Mouse (Mus musculus) embryonic stem cell, embryonic (primary cell): Measurements from ENCODE around the gene Zc3h10.

Experiments
- CTCF ChIA-PET, 4 experiments: fragments of 300-600 bp in 2 of 4; fragments of 350-600 bp in 2 of 4; sonication (Branson Sonifier 250); formaldehyde crosslinking; loops; one replicate each; lab custom pipeline; 2022; ENCODE audit warnings: inconsistent platforms in 2 of 4; lab: Charles Lee
- POLR2A ChIA-PET, 4 experiments: fragments of 300-600 bp in 2 of 4; fragments of 350-600 bp in 2 of 4; sonication (Branson Sonifier 250); formaldehyde crosslinking; loops; one replicate each; lab custom pipeline; 2022; ENCODE audit warnings: antibody characterized with exemption in 4 of 4, inconsistent platforms in 1 of 4; lab: Charles Lee

Zc3h10 gene

DNA sequence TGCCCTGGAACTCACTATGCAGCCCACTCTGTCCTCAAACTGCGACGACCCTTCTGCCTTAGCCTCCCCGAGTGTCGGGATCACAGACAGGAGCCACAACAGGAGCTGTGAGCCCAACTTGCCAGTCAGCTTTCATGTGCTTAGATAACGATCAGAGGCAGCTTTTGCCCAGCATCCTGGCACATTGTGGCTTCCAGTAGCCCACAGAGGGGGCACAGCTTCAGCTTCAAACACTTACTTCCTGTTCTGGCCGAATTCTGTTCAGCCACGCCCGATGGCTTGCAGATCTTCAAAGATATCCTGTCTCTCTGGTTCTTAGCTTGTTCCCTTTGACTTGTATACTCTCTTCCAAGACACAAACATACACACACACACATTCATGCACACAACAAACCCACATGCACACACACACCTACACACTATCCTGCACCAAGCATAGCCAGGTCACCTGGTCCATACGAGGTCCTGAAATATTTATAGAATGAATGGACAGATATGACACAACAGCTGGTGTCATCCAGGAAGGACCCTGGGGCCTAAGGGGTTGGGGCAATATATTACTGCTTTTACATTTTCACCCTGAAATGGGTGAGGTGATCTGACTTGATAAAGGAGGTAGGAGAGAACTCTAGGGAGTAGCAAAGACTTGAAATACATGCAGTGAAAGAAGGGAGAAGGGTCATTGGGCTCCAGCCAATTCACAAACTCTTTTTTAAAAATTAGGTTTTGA lies 42.8 kb downstream of the Zc3h10 start:
- CTCF ChIA-PET = interaction anchor here in 2 of 4 experiments (0.6 to 1.2 kb wide), 3 partner anchors 14 to 86 kb away, joined by 3 read pairs; no protein-coding TSS in a partner anchor
- POLR2A ChIA-PET = interaction anchor here (0.6 to 2.9 kb wide), 11 partner anchors 8 to 355 kb away, joined by 3 to 11 read pairs (median 4); partner anchors contain the start of genes Myl6 (in 2 of the 4), Esyt1 (in 1 of the 4), Nabp2 (in 1 of the 4) and Rnf41 (in 1 of the 4)

DNA sequence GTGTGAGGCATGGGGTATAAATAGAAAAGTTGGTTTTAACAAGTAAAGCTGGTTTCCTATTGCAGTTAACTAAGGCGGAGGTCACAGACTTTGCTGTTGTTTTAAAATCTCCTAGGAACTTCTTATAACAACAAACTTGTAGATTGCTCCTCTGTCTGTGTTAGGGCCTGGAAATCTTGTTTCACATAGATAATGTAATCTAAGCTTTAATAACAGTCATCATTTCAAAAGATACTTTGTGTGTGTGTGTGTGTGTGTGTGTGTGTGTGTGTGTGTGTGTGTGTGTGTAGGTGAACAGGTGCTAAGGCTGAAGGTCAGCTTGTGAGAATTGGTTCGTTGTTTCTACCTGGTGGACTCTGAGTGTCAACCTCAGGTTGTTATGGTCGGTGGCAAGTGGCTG lies 43.6 kb downstream of the Zc3h10 start:
- POLR2A ChIA-PET = interaction anchor here in 3 of 4 experiments (0.6 to 2.9 kb wide), 9 partner anchors 8 to 1132 kb away, joined by 3 to 11 read pairs (median 5); partner anchors contain the start of genes Myl6 (in 2 of the 3) and Esyt1 (in 1 of the 3)
- CTCF ChIA-PET = interaction anchor here in 2 of 4 experiments (0.6 to 1.2 kb wide), 5 partner anchors 15 to 104 kb away, joined by 3 to 4 read pairs (median 3); no protein-coding TSS in a partner anchor

DNA sequence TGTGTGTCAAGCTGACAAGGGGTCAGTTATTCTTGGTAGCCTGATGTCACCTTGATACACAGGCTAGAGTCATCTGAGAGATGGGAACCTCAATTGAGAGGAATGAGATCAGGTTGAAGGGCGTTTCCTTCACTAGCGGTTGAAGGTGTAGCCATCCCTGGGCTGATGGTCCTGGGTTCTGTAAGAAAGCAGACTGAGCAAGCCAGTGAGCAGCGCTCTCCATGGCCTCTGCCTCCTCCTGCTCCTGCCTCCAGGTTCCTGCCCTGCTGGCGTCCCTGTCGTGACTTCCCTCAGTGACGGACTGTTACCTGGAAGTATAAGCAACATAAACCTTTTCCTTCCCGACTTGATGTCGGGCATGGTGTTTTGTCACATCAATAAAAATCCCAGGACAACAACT lies 44.0 kb downstream of the Zc3h10 start:
- ChIA-PET POLR2A (interaction anchor here in 3 of 4 experiments (0.6 to 2.9 kb wide), 5 partner anchors 9 to 1131 kb away, joined by 3 to 11 read pairs (median 5); partner anchors contain the start of genes Esyt1 (in 1 of the 3) and Myl6 (in 1 of the 3)), CTCF (interaction anchor here in 1 of 4 experiments (0.6 to 1.1 kb wide), 2 partner anchors 15 to 104 kb away, joined by 3 read pairs; no protein-coding TSS in a partner anchor)

DNA sequence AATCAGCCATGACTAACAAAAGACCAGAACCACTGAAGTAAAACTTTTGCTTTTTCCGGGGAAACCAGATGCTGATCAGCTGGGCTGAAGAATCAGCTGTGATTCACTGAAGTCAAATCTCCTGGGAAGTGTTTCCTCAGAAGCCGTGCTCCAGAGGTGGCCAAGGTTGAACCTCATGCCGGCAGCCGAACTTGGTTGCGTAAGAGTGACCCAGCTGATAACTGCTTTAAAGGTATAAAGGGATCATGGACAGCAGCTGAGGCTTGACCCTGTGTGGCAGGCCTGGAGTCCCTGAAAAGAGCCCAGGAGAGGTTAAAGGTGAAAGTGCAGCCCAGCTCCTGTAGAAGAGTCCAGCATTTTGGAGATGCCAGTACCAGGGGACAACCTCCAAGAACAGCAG lies 45.2 kb downstream of the Zc3h10 start:
- POLR2A ChIA-PET = interaction anchor here in 3 of 4 experiments (0.7 to 1.6 kb wide), 8 partner anchors 9 to 287 kb away, joined by 3 to 8 read pairs (median 3); partner anchors contain the start of genes Myl6 (in 2 of the 3) and Esyt1 (in 1 of the 3)
- CTCF ChIA-PET = no interaction called here

DNA sequence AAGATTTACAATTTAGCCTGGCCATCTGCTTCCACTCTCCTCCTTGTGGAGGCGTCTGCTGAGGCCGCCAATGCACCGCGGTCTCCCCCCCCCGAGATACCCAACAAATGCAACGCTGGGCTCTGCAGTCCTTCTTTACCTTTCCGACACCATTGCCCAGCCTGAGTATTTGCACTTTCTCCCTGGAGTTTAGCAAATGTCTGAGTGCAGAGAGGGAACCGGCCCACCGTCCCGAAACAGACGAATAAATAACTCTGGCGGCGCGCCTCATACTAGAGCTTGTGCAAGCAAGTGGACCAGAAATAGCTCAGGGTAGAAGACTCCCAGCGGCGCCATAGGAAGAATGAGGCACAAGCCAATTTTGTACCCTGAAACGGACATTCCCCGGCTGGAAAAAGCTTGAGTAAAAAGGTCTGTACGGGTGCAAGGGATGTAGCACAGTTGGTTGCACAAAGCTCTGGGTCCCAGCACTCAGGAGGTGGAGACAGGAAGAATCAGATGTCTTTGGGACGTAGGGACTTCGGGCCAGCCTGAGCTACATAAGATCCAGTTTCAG lies 48.4 kb downstream of the Zc3h10 start:
- ChIA-PET POLR2A (interaction anchor here (0.6 to 3.3 kb wide), 100 partner anchors 8 to 1150 kb away, joined by 3 to 77 read pairs (median 4); partner anchors contain the start of genes Zc3h10 (in 4 of the 4), Esyt1 (in 3 of the 4), Nabp2 (in 3 of the 4) and Pa2g4 (in 3 of the 4)), CTCF (interaction anchor here (0.5 to 2.5 kb wide), 25 partner anchors 11 to 305 kb away, joined by 3 to 15 read pairs (median 3); partner anchors contain the start of genes Esyt1 (in 2 of the 4), Nabp2 (in 1 of the 4), Pa2g4 (in 1 of the 4) and Rnf41 (in 1 of the 4))

DNA sequence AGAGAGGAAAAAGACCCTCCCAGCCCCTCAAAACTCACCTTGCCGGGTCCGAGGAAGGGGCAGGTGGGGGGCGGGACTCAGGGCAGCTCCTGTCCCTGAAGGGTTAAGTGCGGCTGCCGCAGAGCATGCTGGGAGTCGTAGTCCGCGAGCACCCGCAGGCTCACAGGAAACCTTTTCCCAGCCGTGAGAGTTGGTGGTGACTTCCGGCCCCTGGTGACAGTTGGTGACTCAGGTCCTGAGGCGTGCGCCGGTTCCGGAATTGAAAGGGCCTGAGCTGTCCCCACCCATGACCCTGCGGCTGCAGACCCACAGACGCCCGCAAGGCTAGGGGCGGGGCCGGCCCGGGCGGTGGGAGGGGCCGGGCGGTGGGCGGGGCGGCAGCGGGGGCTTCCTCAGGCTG lies 49.0 kb downstream of the Zc3h10 start, which contains the start of gene Myl6b:
Gene Myl6b (minus strand): TSS at position 96 of the 400 bp plus-strand sequence.
- POLR2A ChIA-PET = interaction anchor here (0.6 to 3.3 kb wide), 92 partner anchors 8 to 542 kb away, joined by 3 to 77 read pairs (median 5); partner anchors contain the start of genes Zc3h10 (in 4 of the 4), Esyt1 (in 3 of the 4), Nabp2 (in 3 of the 4) and Pa2g4 (in 3 of the 4)
- CTCF ChIA-PET = interaction anchor here (0.5 to 2.5 kb wide), 18 partner anchors 14 to 276 kb away, joined by 3 to 15 read pairs (median 3); partner anchors contain the start of genes Esyt1 (in 3 of the 4), Nabp2 (in 1 of the 4), Pa2g4 (in 1 of the 4) and Rnf41 (in 1 of the 4)

DNA sequence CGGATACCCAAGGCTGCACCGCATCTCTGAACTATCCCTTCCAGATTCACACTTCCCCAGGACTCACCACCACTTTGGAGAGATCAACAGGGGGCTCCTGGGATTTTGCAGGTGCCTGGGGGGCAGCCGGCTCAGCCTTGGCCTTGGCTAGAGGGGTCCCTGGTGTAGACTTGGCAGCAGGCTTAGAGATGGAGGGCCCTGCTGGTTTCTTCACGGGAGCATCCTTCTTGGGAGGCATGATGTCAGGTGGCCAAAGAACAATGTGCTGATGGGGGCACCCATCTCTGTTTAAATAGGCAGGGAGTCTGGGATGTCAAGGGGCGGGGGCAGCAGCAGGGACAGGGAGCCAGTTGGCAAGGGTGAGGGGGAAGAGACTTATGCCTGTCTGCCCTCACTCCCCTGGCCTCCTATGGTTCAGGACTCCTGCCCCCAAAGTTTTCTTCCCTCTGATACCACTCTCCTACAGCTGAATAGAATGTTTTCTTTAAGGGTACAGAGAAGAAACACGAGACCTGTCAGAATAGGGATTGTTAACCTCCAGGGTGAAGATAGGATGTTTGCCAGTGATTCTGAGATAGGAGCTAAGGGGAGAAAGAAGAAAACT lies 50.3 kb downstream of the Zc3h10 start:
- ChIA-PET POLR2A (interaction anchor here in 2 of 4 experiments (2.5 to 3.3 kb wide), 7 partner anchors 9 to 126 kb away, joined by 13 to 77 read pairs (median 17); partner anchors contain the start of genes Esyt1 (in 1 of the 2), Nabp2 (in 1 of the 2), Pa2g4 (in 1 of the 2) and Rnf41 (in 1 of the 2)), CTCF (interaction anchor here in 1 of 4 experiments (0.6 to 1.0 kb wide), 3 partner anchors 69 to 974 kb away, joined by 3 to 4 read pairs (median 4); partner anchors contain the start of gene Pa2g4)

DNA sequence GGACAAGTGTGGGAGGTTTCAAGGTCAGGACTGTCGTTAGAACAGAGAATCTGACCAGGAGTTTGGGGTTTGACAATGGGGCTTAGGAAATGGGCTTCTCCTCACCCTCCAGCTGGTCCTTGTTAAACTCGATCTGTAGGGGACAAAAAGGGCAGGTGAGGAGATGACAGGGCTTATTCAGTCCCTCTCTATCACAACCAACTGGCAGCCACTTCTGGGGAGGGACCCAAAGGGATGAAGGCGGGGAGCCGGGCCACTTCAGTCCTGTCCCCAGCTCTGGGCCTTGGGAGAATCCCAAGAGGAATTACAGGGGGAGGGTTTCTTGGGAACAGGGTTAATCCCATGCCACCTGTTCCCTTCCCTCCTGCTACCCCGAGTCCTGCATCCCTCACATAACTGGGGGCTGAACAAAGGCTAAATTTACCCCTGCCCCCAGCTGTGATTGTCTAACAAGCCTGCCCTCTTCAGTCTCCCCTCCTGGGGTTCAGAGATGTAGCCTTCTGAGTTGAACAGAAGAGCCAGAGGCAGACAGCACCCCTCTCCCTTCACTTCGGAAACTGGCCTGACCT lies 51.0 kb downstream of the Zc3h10 start:
- ChIA-PET CTCF (interaction anchor here in 2 of 4 experiments (0.6 kb wide), 2 partner anchors 42 to 120 kb away, joined by 4 read pairs; no protein-coding TSS in a partner anchor), POLR2A (interaction anchor here in 3 of 4 experiments (0.6 to 4.2 kb wide), 6 partner anchors 14 to 127 kb away, joined by 3 to 54 read pairs (median 31); partner anchors contain the start of genes Zc3h10 (in 2 of the 3), Esyt1 (in 1 of the 3) and Pa2g4 (in 1 of the 3))

DNA sequence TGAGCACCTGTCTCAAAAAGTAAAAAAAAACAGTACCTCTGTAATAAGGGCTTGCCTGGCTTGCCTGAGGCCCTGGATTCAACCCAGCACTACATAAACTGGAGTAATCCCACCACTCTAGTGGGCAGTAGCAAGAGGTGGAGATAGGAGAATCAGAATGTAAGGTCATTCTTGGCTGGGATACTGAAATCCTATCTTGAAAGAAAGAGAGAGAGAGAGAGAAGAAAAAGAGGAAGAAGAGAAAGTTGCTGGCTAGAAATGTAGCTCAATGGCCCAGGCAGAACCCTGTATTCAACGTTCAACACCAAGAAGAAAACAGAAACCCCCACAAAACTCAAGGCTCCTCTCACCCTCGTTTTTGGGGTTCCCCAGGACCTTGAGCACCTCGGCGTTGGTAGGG lies 51.7 kb downstream of the Zc3h10 start:
- ChIA-PET POLR2A (interaction anchor here in 3 of 4 experiments (0.6 to 4.2 kb wide), 12 partner anchors 8 to 428 kb away, joined by 3 to 75 read pairs (median 19); partner anchors contain the start of genes Zc3h10 (in 2 of the 3), Ankrd52 (in 1 of the 3), Bloc1s1 (in 1 of the 3) and Esyt1 (in 1 of the 3)), CTCF (interaction anchor here in 2 of 4 experiments (0.6 to 2.6 kb wide), 3 partner anchors 29 to 212 kb away, joined by 4 to 16 read pairs (median 4); partner anchors contain the start of gene Esyt1 (in 1 of the 2))

DNA sequence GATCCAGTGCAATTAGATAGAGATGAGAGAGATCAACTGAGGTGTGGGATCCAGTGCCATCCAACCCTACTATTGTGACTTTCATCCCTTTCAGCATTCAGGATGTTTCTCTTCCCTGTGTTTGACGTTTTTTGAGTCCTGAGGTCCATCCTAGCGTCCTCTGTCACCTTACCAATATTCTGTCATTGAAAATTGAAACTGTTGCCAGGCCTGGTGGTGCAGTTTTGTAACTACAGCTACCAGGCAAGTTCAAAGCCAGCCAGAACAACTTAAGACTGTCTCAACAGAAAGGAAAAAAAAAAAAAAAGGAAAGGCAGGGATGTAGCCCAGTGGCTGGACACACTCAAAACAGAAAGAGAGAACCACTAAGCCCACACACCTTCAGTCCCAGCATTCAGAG lies 52.3 kb downstream of the Zc3h10 start:
- CTCF ChIA-PET = interaction anchor here (0.5 to 2.7 kb wide), 14 partner anchors 10 to 319 kb away, joined by 3 to 16 read pairs (median 4); partner anchors contain the start of genes Cnpy2 (in 1 of the 4), Esyt1 (in 1 of the 4), Nabp2 (in 1 of the 4) and Rnf41 (in 1 of the 4)
- POLR2A ChIA-PET = interaction anchor here in 3 of 4 experiments (0.6 to 4.8 kb wide), 39 partner anchors 8 to 428 kb away, joined by 3 to 75 read pairs (median 6); partner anchors contain the start of genes Pa2g4 (in 3 of the 3), Zc3h10 (in 3 of the 3), Esyt1 (in 2 of the 3) and Nabp2 (in 2 of the 3)

DNA sequence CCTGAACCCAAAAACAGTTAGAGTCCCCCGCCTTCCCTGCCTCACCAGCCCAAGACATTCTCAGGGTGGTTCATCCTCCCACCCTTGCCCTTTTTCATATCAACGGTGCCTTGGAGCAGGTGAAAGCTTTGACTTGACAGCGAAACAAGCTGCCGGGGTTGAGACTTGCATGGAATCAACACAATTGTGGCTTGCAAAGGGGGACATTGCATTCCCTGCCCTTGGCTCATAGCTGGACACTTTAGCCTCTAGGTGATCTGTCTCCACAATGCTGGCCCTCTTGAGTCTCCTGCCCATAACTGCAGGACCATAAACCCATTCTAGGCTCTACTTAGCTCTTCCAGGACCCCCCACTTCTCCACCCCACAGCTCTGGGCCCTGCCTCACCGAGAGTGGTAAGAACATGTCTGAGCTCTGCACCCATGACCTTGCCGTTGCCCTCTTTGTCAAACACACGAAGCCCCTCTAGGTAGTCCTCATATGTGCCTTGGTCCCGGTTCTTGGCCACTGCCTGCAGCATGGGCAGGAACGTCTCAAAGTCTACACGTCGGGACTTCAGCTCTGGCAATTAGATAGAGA lies 52.8 kb downstream of the Zc3h10 start:
- ChIA-PET CTCF (interaction anchor here (0.5 to 2.7 kb wide), 21 partner anchors 9 to 398 kb away, joined by 3 to 16 read pairs (median 4); partner anchors contain the start of genes Esyt1 (in 2 of the 4), Cnpy2 (in 1 of the 4), Nabp2 (in 1 of the 4) and Rnf41 (in 1 of the 4)), POLR2A (interaction anchor here in 3 of 4 experiments (0.6 to 4.8 kb wide), 55 partner anchors 8 to 429 kb away, joined by 3 to 75 read pairs (median 8); partner anchors contain the start of genes Ankrd52 (in 3 of the 3), Esyt1 (in 3 of the 3), Pa2g4 (in 3 of the 3) and Zc3h10 (in 3 of the 3))

DNA sequence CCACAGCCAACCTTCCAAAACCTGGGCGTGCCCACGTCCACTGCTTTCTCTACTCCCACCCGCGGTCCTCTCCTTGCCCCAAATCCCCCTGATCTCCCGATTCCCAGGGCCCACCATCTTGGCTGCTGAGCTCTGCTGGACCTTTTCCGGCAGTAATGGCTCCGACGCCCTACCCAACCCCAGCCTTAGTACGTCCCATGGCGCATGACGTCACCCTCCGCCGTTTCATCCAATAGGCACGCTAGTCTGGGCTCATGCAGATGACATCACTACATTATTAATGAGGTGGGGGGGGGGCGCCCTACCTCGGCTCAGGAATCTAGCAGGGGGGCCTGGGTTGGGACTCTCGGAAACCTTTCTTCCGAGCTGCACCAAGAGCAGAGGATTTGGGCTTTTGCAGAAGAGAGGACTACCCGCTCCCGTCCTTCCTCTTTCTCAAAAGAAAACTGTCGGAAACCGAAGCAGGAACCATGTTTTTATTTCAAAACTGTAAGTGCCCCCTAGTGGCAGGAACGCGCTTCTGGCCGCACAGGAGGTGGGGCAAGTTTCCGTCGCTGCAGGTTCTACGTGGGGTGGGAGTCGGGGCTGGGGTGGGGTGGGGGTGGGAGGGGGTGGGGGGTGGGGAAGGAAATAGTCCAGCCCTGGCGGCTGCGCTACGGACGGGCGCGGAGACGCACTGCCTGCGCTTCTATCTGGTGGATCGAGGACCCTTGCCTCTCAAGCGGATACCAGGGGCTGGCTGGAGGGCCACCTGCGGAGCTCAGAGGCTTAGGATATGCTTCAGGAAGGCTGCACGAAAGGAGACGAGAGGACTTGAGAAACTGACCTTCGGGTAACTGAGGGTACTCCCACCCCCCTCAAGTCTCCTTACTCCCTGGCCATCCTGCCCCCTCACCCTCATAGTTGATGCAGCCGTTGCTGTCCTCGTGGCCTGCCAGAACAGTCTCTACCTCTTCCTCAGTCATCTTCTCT lies 53.6 kb downstream of the Zc3h10 start, which contains the start of gene Myl6:
Gene Myl6 (minus strand): TSS at position 451 of the 972 bp plus-strand sequence.
- CTCF ChIA-PET = interaction anchor here (0.6 to 2.7 kb wide), 30 partner anchors 8 to 1675 kb away, joined by 3 to 16 read pairs (median 4); partner anchors contain the start of genes Esyt1 (in 2 of the 4), Nabp2 (in 2 of the 4), Rnf41 (in 2 of the 4) and Zc3h10 (in 2 of the 4)
- POLR2A ChIA-PET = interaction anchor here (0.5 to 4.8 kb wide), 125 partner anchors 8 to 776 kb away, joined by 3 to 75 read pairs (median 5); partner anchors contain the start of genes Ankrd52 (in 3 of the 4), Cnpy2 (in 3 of the 4), Esyt1 (in 3 of the 4) and Nabp2 (in 3 of the 4)

DNA sequence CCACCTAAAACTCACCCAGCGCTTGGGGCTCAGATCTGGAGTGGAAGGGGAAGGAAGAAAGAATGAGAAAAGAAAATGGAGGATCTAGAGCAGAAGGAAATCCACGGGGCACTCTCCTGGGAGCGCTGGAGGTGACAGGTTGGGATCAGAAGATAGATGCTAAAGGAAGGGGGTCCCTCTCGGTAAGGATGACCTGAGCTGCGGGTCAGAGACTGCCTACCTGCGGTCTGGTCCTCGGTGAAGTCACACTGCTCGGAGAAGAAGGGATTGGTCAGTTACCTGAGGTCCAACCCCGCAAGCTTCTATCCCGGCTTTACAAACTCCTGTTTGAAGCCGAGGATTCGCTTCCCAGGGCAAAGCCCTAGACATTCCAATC lies 54.3 kb downstream of the Zc3h10 start:
- CTCF ChIA-PET = interaction anchor here in 3 of 4 experiments (0.5 to 2.7 kb wide), 22 partner anchors 11 to 1676 kb away, joined by 3 to 16 read pairs (median 5); partner anchors contain the start of genes Esyt1 (in 2 of the 3), Nabp2 (in 2 of the 3), Rnf41 (in 2 of the 3) and Zc3h10 (in 2 of the 3)
- POLR2A ChIA-PET = interaction anchor here (0.5 to 4.8 kb wide), 111 partner anchors 8 to 459 kb away, joined by 3 to 75 read pairs (median 5); partner anchors contain the start of genes Ankrd52 (in 3 of the 4), Esyt1 (in 3 of the 4), Nabp2 (in 3 of the 4) and Pa2g4 (in 3 of the 4)
